Mouse (Mus musculus): ENCODE data around the gene Tmem116.
A peak's percentile ranks its signal among the peaks of the same experiment; 100 is the strongest.

The Tmem116 gene

GRCm38 (mm10) chr5:121540066-121540465 is 88.4 kb downstream of the Tmem116 start:
- DNase-seq (ENCODE audit: low spot score in 2 of 2): no peak

- DNase-seq (ENCODE audit: low spot score in 2 of 2): no peak
Measured at GRCm38 (mm10) chr5:121541235-121541634, 89.5 kb downstream of the Tmem116 start.

GRCm38 (mm10) chr5:121543370-121543769 is 91.7 kb downstream of the Tmem116 start:
- DNase-seq (ENCODE audit: low spot score in 2 of 2): no peak

- DNase-seq (ENCODE audit: low spot score in 2 of 2): peak in 1 of 2 experiments; percentile 17
Measured at GRCm38 (mm10) chr5:121544910-121545792, 93.5 kb downstream of the Tmem116 start, which contains the start of the genes Adam1a and Gm42878. TSS of gene Adam1a (minus strand) at chr5:121545482. TSS of gene Gm42878 (minus strand) at chr5:121545482.

GRCm38 (mm10) chr5:121545793-121546529 is 94.3 kb downstream of the Tmem116 start, which contains the start of gene Mapkapk5:
TSS of gene Mapkapk5 (minus strand) at chr5:121545905.
- peak; percentile 96 to 98 for DNase-seq (ENCODE audit: low spot score in 2 of 2)

- DNase-seq (ENCODE audit: low spot score in 2 of 2): peak; percentile 24 to 31
Measured at GRCm38 (mm10) chr5:121546530-121546895, 94.8 kb downstream of the Tmem116 start.

GRCm38 (mm10) chr5:121547084-121547483 is 95.4 kb downstream of the Tmem116 start:
- no peak for DNase-seq (ENCODE audit: low spot score in 2 of 2)

- no peak for DNase-seq (ENCODE audit: low spot score in 2 of 2)
Measured at GRCm38 (mm10) chr5:121549196-121549595, 97.5 kb downstream of the Tmem116 start.

- no peak for DNase-seq (ENCODE audit: low spot score in 2 of 2)
Measured at GRCm38 (mm10) chr5:121562436-121562835, 110.7 kb downstream of the Tmem116 start.

GRCm38 (mm10) chr5:121564468-121564895 is 112.8 kb downstream of the Tmem116 start:
- DNase-seq (ENCODE audit: low spot score in 2 of 2): peak; percentile 76 to 77

- DNase-seq (ENCODE audit: low spot score in 2 of 2): no peak
Measured at GRCm38 (mm10) chr5:121566035-121566681, 114.5 kb downstream of the Tmem116 start.

- DNase-seq (ENCODE audit: low spot score in 2 of 2): no peak
Measured at GRCm38 (mm10) chr5:121569881-121570420, 118.3 kb downstream of the Tmem116 start.

GRCm38 (mm10) chr5:121570787-121571186 is 119.1 kb downstream of the Tmem116 start:
- DNase-seq (ENCODE audit: low spot score in 2 of 2): no peak

All from frontal cortex, postnatal 25 days (tissue).